Mouse (Mus musculus) MEL-GATA-1-ER (cell line): ENCODE data around the gene Sv2b.
"Not testable (repeated sequence)": the region's sequence is repeated elsewhere in the genome, so short reads cannot be mapped to it uniquely, and the experiment has no call there.

Experiments
- DNase-seq: peaks from one replicate; pipeline ENCODE4 v3.0.0-alpha.2; 2012; ENCODE audit warnings: low read depth; ENCODE audit errors: extremely low read depth

Gene Sv2b

GRCm38 (mm10) chr7:75220296-75220695 lies 88.8 kb downstream of the Sv2b start:
- DNase-seq = no peak

GRCm38 (mm10) chr7:75216180-75216579 lies 92.9 kb downstream of the Sv2b start:
- DNase-seq = no peak

GRCm38 (mm10) chr7:75209221-75209641 lies 99.8 kb downstream of the Sv2b start:
- no peak for DNase-seq

- no peak for DNase-seq
Measured at GRCm38 (mm10) chr7:75207965-75208644, 101.0 kb downstream of the Sv2b start.

- DNase-seq = no peak
Measured at GRCm38 (mm10) chr7:75206671-75207070, 102.4 kb downstream of the Sv2b start.

GRCm38 (mm10) chr7:75205386-75205785 lies 103.7 kb downstream of the Sv2b start:
- no peak for DNase-seq

GRCm38 (mm10) chr7:75194919-75195230 lies 114.2 kb downstream of the Sv2b start:
- DNase-seq = not testable (repeated sequence)

GRCm38 (mm10) chr7:75194158-75194918 lies 114.7 kb downstream of the Sv2b start:
- no peak for DNase-seq

- no peak for DNase-seq
Measured at GRCm38 (mm10) chr7:75190192-75190591, 118.9 kb downstream of the Sv2b start.

- no peak for DNase-seq
Measured at GRCm38 (mm10) chr7:75175042-75175441, 134.0 kb downstream of the Sv2b start.

GRCm38 (mm10) chr7:75167481-75167880 lies 141.6 kb downstream of the Sv2b start:
- DNase-seq = no peak

- no peak for DNase-seq
Measured at GRCm38 (mm10) chr7:75147174-75147573, 161.9 kb downstream of the Sv2b start.

- DNase-seq = no peak
Measured at GRCm38 (mm10) chr7:75142800-75143199, 166.3 kb downstream of the Sv2b start.

GRCm38 (mm10) chr7:75141919-75142700 lies 167.0 kb downstream of the Sv2b start:
- no peak for DNase-seq

- DNase-seq = no peak
Measured at GRCm38 (mm10) chr7:75139306-75139705, 169.8 kb downstream of the Sv2b start.

- no peak for DNase-seq
Measured at GRCm38 (mm10) chr7:75134710-75135617, 174.1 kb downstream of the Sv2b start.

GRCm38 (mm10) chr7:75128036-75128435 lies 181.0 kb downstream of the Sv2b start:
- DNase-seq = no peak

GRCm38 (mm10) chr7:75124067-75124466 lies 185.0 kb downstream of the Sv2b start:
- no peak for DNase-seq

GRCm38 (mm10) chr7:75118022-75118673 lies 190.9 kb downstream of the Sv2b start:
- peak; percentile 71 for DNase-seq

- DNase-seq = peak; percentile 36
Measured at GRCm38 (mm10) chr7:75110689-75111088, 198.4 kb downstream of the Sv2b start.

GRCm38 (mm10) chr7:75107441-75107840 lies 201.6 kb downstream of the Sv2b start:
- peak; percentile 11 for DNase-seq
